In genomic region chr5:109596647-109597046, GRCm38 (mm10) we compare ENCODE assay signal across 9 mouse cellular contexts. TPM values are rescaled to one million over a fixed set of nuclear protein-coding genes. Genes with fewer than 3 reads are reported as not detected.
DNase-seq lines count a peak whose midpoint lies in the region; ATAC-seq and TF ChIP-seq lines count a peak whose summit lies in the region.
"Had no signal": no experiment of that assay in that cellular context is flagged by ENCODE, and none has a peak within 500 bp of the region (broad histone marks: within the 10 kb centered on the region; RNA-seq: fewer than 3 reads in every experiment).

No protein-coding gene starts in this region.

- no peaks in the 10 kb centered on the region for H3K27me3 ChIP-seq in liver, embryonic 14.5 days (ENCODE audit: control insufficient read depth, insufficient read depth, low read length)
- H3K27me3 ChIP-seq in liver, embryonic 12.5 days (replicated peaks) = no peaks in the 10 kb centered on the region
- no peaks in the 10 kb centered on the region for H3K27me3 ChIP-seq in MEL (ENCODE audit: control insufficient read depth in 1 of 2, insufficient read depth in 2 of 2, low read length in 2 of 2)
- H3K27me3 ChIP-seq in small intestine, adult 2 months (ENCODE audit: control insufficient read depth, insufficient read depth, low read length) = no peaks in the 10 kb centered on the region

- no peak for DNase-seq in liver, embryonic 14.5 days (ENCODE audit: low read depth in 3 of 3, low spot score in 3 of 3)
- peak; percentile 46 for DNase-seq in MEL (ENCODE audit: low read depth, low spot score)
- DNase-seq in left cerebral cortex, adult 11 months (ENCODE audit: low spot score) = no peak
- DNase-seq in urinary bladder, postnatal 14 days (ENCODE audit: low spot score) = no peak
- DNase-seq in cerebellum, adult 8-10 months = no peak
- DNase-seq: layer of hippocampus, postnatal 36 days had no signal

- peak; percentile 85 for TF ChIP-seq CTCF in liver, embryonic 14.5 days (IDR thresholded peaks at IDR 0.05; ENCODE audit: low read depth)
- peak; percentile 84 to 89 (median 88) for TF ChIP-seq CTCF in MEL (IDR thresholded peaks at IDR 0.05 in 2 of 3, conservative IDR thresholded peaks at IDR 0.05 in 1 of 3; ENCODE audit: control insufficient read depth in 1 of 3, insufficient read depth in 1 of 3, low read depth in 2 of 3, low read length in 3 of 3, poor library complexity in 1 of 3, severe bottlenecking in 1 of 3)
- TF ChIP-seq CTCF in small intestine, adult 2 months (IDR thresholded peaks at IDR 0.05; ENCODE audit: extremely low read depth, insufficient read length, insufficient replicate concordance, low read depth, low read length) = peak; percentile 92; the same call in 1 of the 2 replicates

- no peak overlapping the region for H3K4me2 ChIP-seq in liver, embryonic 14.5 days (ENCODE audit: low read depth)
- no peak overlapping the region for H3K4me2 ChIP-seq in liver, embryonic 12.5 days

- H3K36me3 ChIP-seq in liver, embryonic 14.5 days (replicated peaks; ENCODE audit: control insufficient read depth, insufficient read depth, low read depth) = no peaks in the 10 kb centered on the region
- no peaks in the 10 kb centered on the region for H3K36me3 ChIP-seq in liver, embryonic 12.5 days
- no peaks in the 10 kb centered on the region for H3K36me3 ChIP-seq in MEL (ENCODE audit: control insufficient read depth in 1 of 2, insufficient read depth in 2 of 2, low read length in 2 of 2)
- H3K36me3 ChIP-seq in small intestine, adult 2 months (ENCODE audit: control insufficient read depth, insufficient read depth, low read length) = no peaks in the 10 kb centered on the region

- no peak for TF ChIP-seq EP300 in liver, embryonic 14.5 days (IDR thresholded peaks at IDR 0.05; ENCODE audit: low read depth)
- no peak for TF ChIP-seq EP300 in MEL (IDR thresholded peaks at IDR 0.05; ENCODE audit: low read depth in 1 of 2, low read length in 2 of 2)

- no peak overlapping the region for H3K27ac ChIP-seq in liver, embryonic 14.5 days
- H3K27ac ChIP-seq in liver, embryonic 12.5 days = no peak overlapping the region
- H3K27ac ChIP-seq in MEL (ENCODE audit: control insufficient read depth, low read depth, low read length) = no peak overlapping the region
- no peak overlapping the region for H3K27ac ChIP-seq in small intestine, adult 2 months (ENCODE audit: insufficient read depth, low read depth, low read length)

- TF ChIP-seq POLR2A in MEL (IDR thresholded peaks at IDR 0.05; ENCODE audit: control insufficient read depth in 1 of 2, insufficient read depth in 1 of 2, low read depth in 1 of 2, low read length in 2 of 2, poor library complexity in 1 of 2) = no peak
- TF ChIP-seq POLR2A in small intestine, adult 2 months (IDR thresholded peaks at IDR 0.05; ENCODE audit: low read depth, low read length) = no peak

- 25% methylated on average over 5 of the region's 5 CpGs for WGBS in liver, embryonic 14.5 days (ENCODE audit: insufficient replicate concordance)
- whole genome bisulfite sequencing in liver, embryonic 12.5 days (ENCODE audit: insufficient replicate concordance) = 23% methylated on average over 5 of the region's 5 CpGs
- WGBS in small intestine, adult 2 months = 23% methylated on average over 5 of the region's 5 CpGs

- no peaks in the 10 kb centered on the region for H3K79me2 ChIP-seq in MEL (ENCODE audit: control insufficient read depth, insufficient read depth, low read length, poor library complexity)

- no peak overlapping the region for H3K4me3 ChIP-seq in liver, embryonic 14.5 days (ENCODE audit: insufficient read depth in 1 of 2, low read depth in 2 of 2, low read length in 2 of 2)
- no peak overlapping the region for H3K4me3 ChIP-seq in liver, embryonic 12.5 days
- H3K4me3 ChIP-seq in MEL (ENCODE audit: control insufficient read depth in 1 of 2, insufficient read depth in 1 of 2, low read depth in 2 of 2, low read length in 2 of 2) = no peak overlapping the region
- H3K4me3 ChIP-seq in small intestine, adult 2 months (ENCODE audit: low read depth, low read length) = no peak overlapping the region

- no peak for ATAC-seq in liver, embryonic 14.5 days (ENCODE audit: insufficient read depth)
- ATAC-seq in liver, embryonic 12.5 days = no peak
- ATAC-seq in common myeloid progenitor, adult 5-6 weeks (replicated peaks; ENCODE audit: low read depth, poor library complexity, severe bottlenecking) = peak; percentile 79

- TF ChIP-seq RAD21 in MEL (IDR thresholded peaks at IDR 0.05; ENCODE audit: low read depth, low read length) = peak; percentile 62

- H3K9ac ChIP-seq in liver, embryonic 14.5 days (replicated peaks) = no peak overlapping the region
- no peak overlapping the region for H3K9ac ChIP-seq in liver, embryonic 12.5 days
- H3K9ac ChIP-seq in MEL (ENCODE audit: control insufficient read depth, low read depth, low read length, poor library complexity, severe bottlenecking) = no peak overlapping the region

- no peaks in the 10 kb centered on the region for H3K4me1 ChIP-seq in liver, embryonic 14.5 days (replicated peaks; ENCODE audit: control insufficient read depth in 2 of 2, insufficient read depth in 2 of 2, low read length in 1 of 2)
- no peaks in the 10 kb centered on the region for H3K4me1 ChIP-seq in liver, embryonic 12.5 days
- no peaks in the 10 kb centered on the region for H3K4me1 ChIP-seq in MEL (ENCODE audit: control insufficient read depth in 1 of 2, insufficient read depth in 2 of 2, low read length in 2 of 2)
- H3K4me1 ChIP-seq in small intestine, adult 2 months (ENCODE audit: control insufficient read depth, insufficient read depth, insufficient read length, low read length) = no peaks in the 10 kb centered on the region

- H3K9me3 ChIP-seq in liver, embryonic 14.5 days (ENCODE audit: control insufficient read depth, low read length) = no peaks in the 10 kb centered on the region
- H3K9me3 ChIP-seq in liver, embryonic 12.5 days (replicated peaks) = no peaks in the 10 kb centered on the region
- no peaks in the 10 kb centered on the region for H3K9me3 ChIP-seq in MEL (replicated peaks; ENCODE audit: insufficient read depth, low read length)

TF ChIP-seq in MEL, 35 proteins besides CTCF, POLR2A, EP300 and RAD21:
- TF ChIP-seq ZMIZ1 (IDR thresholded peaks at IDR 0.05; ENCODE audit: low read depth, low read length) (no peak), ZC3H11A (IDR thresholded peaks at IDR 0.05; ENCODE audit: low read depth, low read length) (peak; percentile 63), SMC3 (IDR thresholded peaks at IDR 0.05; ENCODE audit: low read depth, low read length) (peak; percentile 84), HCFC1 (IDR thresholded peaks at IDR 0.05; ENCODE audit: low read depth, low read length) (no peak), RCOR1 (IDR thresholded peaks at IDR 0.05; ENCODE audit: low read depth, low read length) (no peak), POLR2AphosphoS5 (IDR thresholded peaks at IDR 0.05; ENCODE audit: borderline replicate concordance, low read depth, low read length) (no peak)

RNA-seq across cellular contexts. Expression of gene Crlf2, which starts 37.9 kb away (rescaled TPM):
- 4.1 and 4.5 TPM in 2 replicates for polyA plus RNA-seq in liver, embryonic 14.5 days (2012; rRNA removed)
- polyA plus RNA-seq in liver, embryonic 14.5 days (2014; fragmentation: Nextera tagmentation; extraction: Ambion mirVana) = 2.4 and 2.7 TPM in 2 replicates
- 7.2 and 7.6 TPM in 2 replicates for polyA plus RNA-seq in liver, embryonic 12.5 days (2016; fragmentation: Nextera tagmentation; extraction: Ambion mirVana)
- 9.4 and 11.1 TPM in 2 replicates for total RNA-seq in MEL (2012; rRNA removed)
- polyA plus RNA-seq in MEL (2012; ENCODE audit: insufficient read depth in 1 of 2, insufficient read length in 2 of 2, low read depth in 1 of 2, low replicate concordance in 2 of 2, missing spikeins in 1 of 2) = 10 to 100 TPM in 1 of 2 experiments, not detected in 1; 14.1 TPM
- total RNA-seq in common myeloid progenitor, adult 5-6 weeks (2017) = 15.4 and 28.1 TPM in 2 replicates
- polyA plus RNA-seq in small intestine, adult 2 months (2012; rRNA removed) = 22.3 and 51.8 TPM in 2 replicates
